Mouse (Mus musculus) MEL (cell line): ENCODE results near the gene Bmp2k. TPM values are rescaled to one million over a fixed set of nuclear protein-coding genes. Genes with fewer than 3 reads are reported as not detected.

Source experiments
- DNase-seq: peaks from one replicate; pipeline ENCODE4 v3.0.0; 2011; ENCODE audit warnings: low read depth, low spot score
- H3K27ac ChIP-seq: 2 replicates; pipeline ENCODE4 v1.5.1; 2012; ENCODE audit warnings: low read depth, mild to moderate bottlenecking, control low read depth, low read length, moderate library complexity; ENCODE audit not compliant: control insufficient read depth
- H3K27me3 ChIP-seq, 2 experiments: fragments of 150-350 bp in 1 of 2; sonication (generic) in 1 of 2; 2 replicates each; pipeline ENCODE4 v1.6.1; 2012; ENCODE audit warnings: low read length in 2 of 2, mild to moderate bottlenecking in 2 of 2, improper control_type of control experiment in 1 of 2, moderate library complexity in 1 of 2; ENCODE audit not compliant: insufficient read depth in 2 of 2, control insufficient read depth in 1 of 2
- H3K36me3 ChIP-seq, 2 experiments: 2 replicates each; pipeline ENCODE4 v1.6.1; 2012 to 2014; ENCODE audit warnings: low read length in 2 of 2, improper control_type of control experiment in 1 of 2, inconsistent platforms in 1 of 2, mild to moderate bottlenecking in 1 of 2; ENCODE audit not compliant: insufficient read depth in 2 of 2, control insufficient read depth in 1 of 2
- H3K4me1 ChIP-seq, 2 experiments: fragments of 150-350 bp in 1 of 2; sonication (generic) in 1 of 2; 2 replicates each; pipeline ENCODE4 v1.6.1; 2012; ENCODE audit warnings: low read length in 2 of 2, improper control_type of control experiment in 1 of 2, mild to moderate bottlenecking in 1 of 2; ENCODE audit not compliant: insufficient read depth in 2 of 2, control insufficient read depth in 1 of 2
- H3K4me3 ChIP-seq, 2 experiments: fragments of 150-350 bp in 1 of 2; sonication (generic) in 1 of 2; 2 replicates each; pipeline ENCODE4 v1.5.1; 2012; ENCODE audit warnings: low read depth in 2 of 2, low read length in 2 of 2, mild to moderate bottlenecking in 2 of 2, moderate library complexity in 2 of 2, control low read depth in 1 of 2, improper control_type of control experiment in 1 of 2; ENCODE audit not compliant: control insufficient read depth in 1 of 2, insufficient read depth in 1 of 2
- H3K79me2 ChIP-seq: 2 replicates; pipeline ENCODE4 v1.6.1; 2012; ENCODE audit warnings: mild to moderate bottlenecking, low read length, moderate library complexity; ENCODE audit not compliant: control insufficient read depth, poor library complexity, insufficient read depth
- H3K9ac ChIP-seq: 2 replicates; pipeline ENCODE4 v1.6.1; 2012; ENCODE audit warnings: low read depth, mild to moderate bottlenecking, control low read depth, low read length, moderate library complexity; ENCODE audit not compliant: control insufficient read depth, poor library complexity, severe bottlenecking
- H3K9me3 ChIP-seq: fragments of 150-350 bp; sonication (generic); replicated peaks from 2 replicates; pipeline ENCODE4 v1.6.1; 2012; ENCODE audit warnings: mild to moderate bottlenecking, low read length, improper control_type of control experiment, moderate library complexity; ENCODE audit not compliant: insufficient read depth
- BHLHE40 ChIP-seq: IDR thresholded peaks from 2 replicates; pipeline ENCODE4 v1.6.1; 2012; ENCODE audit warnings: low read depth, mild to moderate bottlenecking, inconsistent platforms, low read length, improper control_type of control experiment, borderline replicate concordance
- CHD1 ChIP-seq: IDR thresholded peaks from 2 replicates; pipeline ENCODE4 v1.6.1; 2012; ENCODE audit warnings: low read depth, mild to moderate bottlenecking, inconsistent platforms, low read length, improper control_type of control experiment
- E2F4 ChIP-seq: IDR thresholded peaks from 2 replicates; pipeline ENCODE4 v1.6.1; 2011; ENCODE audit warnings: low read depth, low read length, improper control_type of control experiment, borderline replicate concordance
- ETS1 ChIP-seq: IDR thresholded peaks from 2 replicates; pipeline ENCODE4 v1.6.1; 2012; ENCODE audit warnings: low read depth, mild to moderate bottlenecking, inconsistent platforms, low read length, improper control_type of control experiment, moderate library complexity
- GABPA ChIP-seq: IDR thresholded peaks from 2 replicates; pipeline ENCODE4 v1.6.1; 2012; ENCODE audit warnings: low read depth, mild to moderate bottlenecking, inconsistent platforms, low read length, improper control_type of control experiment, moderate library complexity
- KAT2A ChIP-seq: conservative IDR thresholded peaks from 2 replicates; pipeline ENCODE4 v1.6.1; 2012; ENCODE audit warnings: low read depth, low read length, improper control_type of control experiment, inconsistent platforms
- MEF2A ChIP-seq: IDR thresholded peaks from 2 replicates; pipeline ENCODE4 v1.6.1; 2014; ENCODE audit warnings: low read depth, mild to moderate bottlenecking, inconsistent platforms, low read length, improper control_type of control experiment; ENCODE audit not compliant: poor library complexity, insufficient replicate concordance, severe bottlenecking; ENCODE audit errors: extremely low read depth
- MYC ChIP-seq: IDR thresholded peaks from 2 replicates; pipeline ENCODE4 v1.6.1; 2011; ENCODE audit warnings: low read depth, mild to moderate bottlenecking, low read length, improper control_type of control experiment, moderate library complexity
- POLR2AphosphoS2 ChIP-seq: IDR thresholded peaks from 2 replicates; pipeline ENCODE4 v1.6.1; 2011; ENCODE audit warnings: low read length, improper control_type of control experiment
- RAD21 ChIP-seq: IDR thresholded peaks from 2 replicates; pipeline ENCODE4 v1.6.1; 2011; ENCODE audit warnings: mild to moderate bottlenecking, low read depth, low read length, improper control_type of control experiment
- RCOR1 ChIP-seq: IDR thresholded peaks from 2 replicates; pipeline ENCODE4 v1.6.1; 2012; ENCODE audit warnings: low read depth, mild to moderate bottlenecking, inconsistent platforms, low read length, improper control_type of control experiment
- SIN3A ChIP-seq: IDR thresholded peaks from 2 replicates; pipeline ENCODE4 v1.6.1; 2012; ENCODE audit warnings: low read length, improper control_type of control experiment, inconsistent platforms
- TBP ChIP-seq: IDR thresholded peaks from 2 replicates; pipeline ENCODE4 v1.8.0; 2011; ENCODE audit warnings: low read depth, low read length, improper control_type of control experiment
- TCF12 ChIP-seq: IDR thresholded peaks from 2 replicates; pipeline ENCODE4 v1.6.1; 2014; ENCODE audit warnings: low read depth, mild to moderate bottlenecking, inconsistent platforms, low read length, improper control_type of control experiment, moderate library complexity
- USF1 ChIP-seq: IDR thresholded peaks from 2 replicates; pipeline ENCODE4 v1.6.1; 2014; ENCODE audit warnings: low read depth, mild to moderate bottlenecking, inconsistent platforms, low read length, improper control_type of control experiment, moderate library complexity
- USF2 ChIP-seq, 2 experiments: IDR thresholded peaks; 2 replicates each; pipeline ENCODE4 v1.6.1; 2011 to 2012; ENCODE audit warnings: improper control_type of control experiment in 2 of 2, low read length in 2 of 2, borderline replicate concordance in 1 of 2, inconsistent platforms in 1 of 2, low read depth in 1 of 2, mild to moderate bottlenecking in 1 of 2; ENCODE audit not compliant: insufficient read depth in 1 of 2
- ZC3H11A ChIP-seq: IDR thresholded peaks from 2 replicates; pipeline ENCODE4 v1.6.1; 2012; ENCODE audit warnings: low read depth, mild to moderate bottlenecking, inconsistent platforms, low read length, improper control_type of control experiment
- polyA plus RNA-seq, 2 experiments: library from polyadenylated mRNA; stranded (reverse) in 1 of 2; unstranded in 1 of 2; fragments of >175 nt in 1 of 2; fragments of >200 nt in 1 of 2; gene quantifications; 2 replicates each; pipeline versions ENCODE4 v1.2.1 to v1.2.4; 2012; ENCODE audit warnings: low replicate concordance in 2 of 2, low read depth in 1 of 2; ENCODE audit not compliant: insufficient read length in 2 of 2, insufficient read depth in 1 of 2, missing spikeins in 1 of 2
- total RNA-seq: library from RNA; depleted of rRNA; stranded (reverse); fragments of 300-350 nt; gene quantifications from 2 replicates; pipeline ENCODE4 v1.2.3, GENCODE M21; 2012

Bmp2k gene
- total and polyA plus RNA-seq, 3 experiments: 10.8 to 16.3 TPM; not detected in 1

DNA sequence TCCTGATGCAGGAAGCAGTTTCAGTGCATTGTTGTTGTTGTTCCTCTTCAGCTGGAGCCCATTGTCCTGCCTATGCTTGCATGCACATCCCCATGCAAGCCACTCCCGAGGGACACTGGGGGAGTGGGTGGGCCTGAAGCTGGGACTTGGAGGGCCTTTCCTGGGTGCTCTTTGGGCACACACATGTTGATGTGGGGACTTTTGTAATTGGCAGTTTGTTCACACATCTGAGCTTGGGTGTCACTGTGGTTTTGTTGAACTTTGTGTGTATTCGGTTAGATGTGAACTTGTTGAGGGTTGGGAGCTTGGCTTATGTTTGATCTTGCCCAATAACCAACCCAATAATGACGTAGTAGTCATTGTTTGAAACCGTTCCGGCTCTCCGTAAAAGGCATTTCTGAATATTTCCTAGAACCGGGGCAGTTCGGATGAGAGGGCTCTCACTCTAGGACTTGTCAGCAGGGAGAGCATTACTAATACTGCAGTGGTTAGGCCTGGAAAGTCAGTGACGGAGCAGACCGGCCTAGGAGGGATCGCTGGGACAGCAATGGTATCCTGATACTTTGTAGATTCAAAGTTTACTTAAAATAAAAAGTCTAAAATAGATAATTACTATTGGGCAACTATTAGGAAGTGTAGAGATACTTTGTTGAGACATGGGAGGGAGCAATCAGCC lies 78.1 kb downstream of the Bmp2k start:
- no peaks in the 10 kb centered on the region for H3K9me3 ChIP-seq
- no peaks in the 10 kb centered on the region for H3K4me1 ChIP-seq
- no peak overlapping the region for H3K27ac ChIP-seq
- no peak overlapping the region for H3K4me3 ChIP-seq
- no peak overlapping the region for H3K9ac ChIP-seq
- H3K36me3 ChIP-seq: peaks cover 0 to 4% of the 10 kb centered on the region in 2 experiments; a peak in 2 of 4 replicates
- DNase-seq: no peak
- no peaks in the 10 kb centered on the region for H3K79me2 ChIP-seq
- H3K27me3 ChIP-seq: no peaks in the 10 kb centered on the region
- TF ChIP-seq SIN3A (no peak), MEF2A (no peak), USF2 (IDR thresholded peaks at IDR 0.05; ENCODE audit: borderline replicate concordance in 1 of 2, insufficient read depth in 1 of 2, low read depth in 1 of 2, low read length in 2 of 2) (no peak), GABPA (no peak), KAT2A (no peak), E2F4 (no peak), TBP (no peak), ETS1 (no peak), BHLHE40 (no peak), ZC3H11A (no peak), RAD21 (no peak), TCF12 (no peak), CHD1 (no peak), RCOR1 (no peak), USF1 (no peak)
- TF ChIP-seq, all 39 proteins: peak for 0

DNA sequence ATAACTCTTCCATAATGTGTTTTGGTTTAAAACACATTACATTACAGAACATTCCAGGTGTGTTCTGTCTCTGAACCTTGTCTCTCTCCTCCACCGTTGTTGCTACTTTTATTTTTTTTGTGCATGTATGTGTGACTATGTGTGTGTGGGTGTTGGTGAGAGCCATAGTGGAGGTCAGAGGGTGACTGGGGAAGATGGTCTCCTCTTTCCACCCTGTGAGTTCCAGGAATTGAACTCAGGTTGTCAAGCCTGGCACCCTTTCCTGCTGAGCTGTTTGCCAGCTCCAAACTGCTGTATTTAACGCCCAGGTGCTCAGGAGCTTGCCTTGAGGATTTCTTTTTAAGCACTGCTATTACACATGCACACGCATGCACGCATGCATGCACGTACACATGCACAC lies 78.7 kb downstream of the Bmp2k start:
- no peak for DNase-seq
- Histone ChIP-seq H3K4me3 (no peak overlapping the region), H3K9me3 (no peaks in the 10 kb centered on the region), H3K36me3 (peaks cover 0 to 6% of the 10 kb centered on the region in 2 experiments; a peak in 2 of 4 replicates), H3K9ac (no peak overlapping the region), H3K27me3 (no peaks in the 10 kb centered on the region), H3K4me1 (no peaks in the 10 kb centered on the region), H3K27ac (no peak overlapping the region), H3K79me2 (no peaks in the 10 kb centered on the region)
- TF ChIP-seq POLR2AphosphoS2 (no peak), E2F4 (no peak), TBP (no peak), MYC (no peak), CHD1 (no peak)
